Comparison of ENCODE assay signal across 17 mouse cellular contexts in genomic region chr10:103731981-103732380, GRCm38 (mm10).
"Had no signal": no experiment of that assay in that cellular context is flagged by ENCODE, and none has a peak within 500 bp of the region (broad histone marks: within the 10 kb centered on the region; RNA-seq: fewer than 3 reads in every experiment).

No protein-coding gene starts in this region.

- H3K4me1 ChIP-seq: limb, embryonic 15.5 days; liver, embryonic 12.5 days; megakaryocyte, embryonic 14.5 days; neural tube, embryonic 15.5 days had no signal

- ATAC-seq: liver, embryonic 12.5 days; midbrain, embryonic 13.5 days had no signal

- H3K9ac ChIP-seq: limb, embryonic 15.5 days; liver, embryonic 12.5 days; lung, embryonic 14.5 days; midbrain, embryonic 13.5 days; neural tube, embryonic 15.5 days had no signal

- H3K27ac ChIP-seq: limb, embryonic 15.5 days; liver, embryonic 12.5 days; neural tube, embryonic 15.5 days had no signal

- H3K9me3 ChIP-seq: limb, embryonic 15.5 days; liver, embryonic 12.5 days; midbrain, embryonic 13.5 days; neural tube, embryonic 15.5 days had no signal

- H3K4me3 ChIP-seq: limb, embryonic 15.5 days; liver, embryonic 12.5 days; megakaryocyte, embryonic 14.5 days; midbrain, embryonic 13.5 days; myocyte; neural tube, embryonic 15.5 days had no signal

- H3K36me3 ChIP-seq: limb, embryonic 15.5 days; liver, embryonic 12.5 days; midbrain, embryonic 13.5 days; neural tube, embryonic 15.5 days had no signal

- H3K27me3 ChIP-seq: limb, embryonic 15.5 days; liver, embryonic 12.5 days; megakaryocyte, embryonic 14.5 days; midbrain, embryonic 13.5 days; neural tube, embryonic 15.5 days had no signal

- H3K4me2 ChIP-seq: limb, embryonic 15.5 days; liver, embryonic 12.5 days; lung, embryonic 14.5 days; midbrain, embryonic 13.5 days; neural tube, embryonic 15.5 days had no signal

- DNase-seq: kidney, adult 8-10 months; kidney, postnatal 36 days; layer of hippocampus, adult 9-11 months; layer of hippocampus, postnatal 36 days; lung, postnatal 10 days; lung, postnatal 4 days; right cerebral cortex, postnatal 4 days; spleen, adult 18-20 months; thymus, adult 18-20 months; thymus, postnatal 14 days had no signal
